Mouse (Mus musculus) neutrophil, adult 83 days (primary cell): ENCODE measurements around the gene Rcvrn. TPM values are rescaled to one million over a fixed set of nuclear protein-coding genes. Genes with fewer than 3 reads are reported as not detected.

Experiments
- total RNA-seq, 2 experiments: library from RNA; stranded (reverse); gene quantifications; one replicate each; pipeline ENCODE4 v1.2.4; 2023

Rcvrn gene
- not detected for total RNA-seq

DNA sequence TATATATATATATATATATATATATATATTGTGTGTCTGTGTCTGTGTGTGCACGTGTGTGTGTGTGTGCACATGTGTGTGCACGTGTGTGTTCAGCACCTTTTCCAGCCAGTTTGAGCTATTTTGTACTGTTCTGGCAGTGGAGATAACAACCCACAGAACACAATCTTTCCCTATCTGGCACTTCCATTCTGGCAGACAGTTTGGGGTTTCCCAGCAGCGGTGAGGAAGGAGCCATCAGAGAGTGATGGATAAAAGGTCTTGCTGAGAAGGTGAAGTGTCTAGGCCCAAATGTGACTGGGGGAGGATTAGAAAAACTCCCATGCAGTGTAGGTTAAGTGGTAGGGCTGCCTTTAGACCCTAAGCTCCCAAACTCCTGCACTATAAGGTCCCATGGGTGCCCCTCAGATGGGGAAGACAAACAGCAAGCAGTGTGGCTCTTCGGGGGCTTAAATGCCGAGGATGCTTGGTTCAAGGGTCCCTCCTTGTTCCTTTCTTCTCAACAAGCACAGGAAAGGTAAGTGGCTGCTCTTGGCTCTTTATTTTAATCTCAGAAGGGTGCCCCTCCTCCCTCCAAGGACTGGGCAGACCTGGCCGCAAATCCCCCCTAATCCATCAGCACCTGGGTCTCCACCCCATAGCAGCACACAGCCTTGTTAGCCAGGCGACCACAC lies at the start of gene Rcvrn:
Rcvrn (plus strand) TSS at position 624 of the 674 bp plus-strand sequence.

Other genes with a start within 250 kb of the Rcvrn start
- 100 to 1,000 TPM; 123 to 131 TPM for gene Gas7, start 239.9 kb upstream of the Rcvrn start, total RNA-seq
- not detected for gene Glp2r, start 75.8 kb downstream of the Rcvrn start, total RNA-seq
- not detected for gene Gsg1l2, start 79.3 kb downstream of the Rcvrn start, total RNA-seq
- gene Dhrs7c, start 102.9 kb downstream of the Rcvrn start, total RNA-seq, result not detected
- gene Usp43, start 226.8 kb downstream of the Rcvrn start, total RNA-seq, result not detected